Mouse (Mus musculus): Measurements from ENCODE around the gene Lrit2.

Lrit2 gene

GRCm38 (mm10) chr14:37067629-37068028 lies at the start of gene Lrit2:
Gene Lrit2 (plus strand): TSS chr14:37067929.
- DNase-seq (ENCODE audit: low read depth, low spot score) = no peak

- DNase-seq (ENCODE audit: low read depth, low spot score) = no peak
These were observed 40.3 kb upstream of the Lrit2 start for GRCm38 (mm10) chr14:37027248-37027933.

GRCm38 (mm10) chr14:37027951-37028350 lies 39.8 kb upstream of the Lrit2 start:
- DNase-seq (ENCODE audit: low read depth, low spot score) = no peak

- no peak for DNase-seq (ENCODE audit: low read depth, low spot score)
These were observed 39.2 kb upstream of the Lrit2 start for GRCm38 (mm10) chr14:37028555-37028954.

- DNase-seq (ENCODE audit: low read depth, low spot score) = no peak
These were observed 35.1 kb upstream of the Lrit2 start for GRCm38 (mm10) chr14:37032481-37033104.

GRCm38 (mm10) chr14:37033241-37033640 lies 34.5 kb upstream of the Lrit2 start:
- DNase-seq (ENCODE audit: low read depth, low spot score) = peak; percentile 29

GRCm38 (mm10) chr14:37034432-37034831 lies 33.3 kb upstream of the Lrit2 start:
- no peak for DNase-seq (ENCODE audit: low read depth, low spot score)

- no peak for DNase-seq (ENCODE audit: low read depth, low spot score)
These were observed 18.8 kb upstream of the Lrit2 start, which contains the start of gene Rgr for GRCm38 (mm10) chr14:37048914-37049410. Gene Rgr (minus strand): TSS chr14:37048964.

- DNase-seq (ENCODE audit: low read depth, low spot score) = no peak
These were observed 2.9 kb upstream of the Lrit2 start for GRCm38 (mm10) chr14:37064849-37065248.

- no peak for DNase-seq (ENCODE audit: low read depth, low spot score)
These were observed 1.1 kb upstream of the Lrit2 start for GRCm38 (mm10) chr14:37066636-37067035.

- DNase-seq (ENCODE audit: low read depth, low spot score) = peak; percentile 34
These were observed 787 bp downstream of the Lrit2 start for GRCm38 (mm10) chr14:37068516-37068915.

GRCm38 (mm10) chr14:37080724-37081123 lies 13.0 kb downstream of the Lrit2 start:
- DNase-seq (ENCODE audit: low read depth, low spot score) = no peak

GRCm38 (mm10) chr14:37083755-37084154 lies 16.0 kb downstream of the Lrit2 start:
- no peak for DNase-seq (ENCODE audit: low read depth, low spot score)

GRCm38 (mm10) chr14:37094436-37094835 lies 26.7 kb downstream of the Lrit2 start:
- DNase-seq (ENCODE audit: low read depth, low spot score) = no peak

- no peak for DNase-seq (ENCODE audit: low read depth, low spot score)
These were observed 27.8 kb downstream of the Lrit2 start for GRCm38 (mm10) chr14:37095556-37095955.

- peak; percentile 74 for DNase-seq (ENCODE audit: low read depth, low spot score)
These were observed 30.3 kb downstream of the Lrit2 start, which contains the start of gene Cdhr1 for GRCm38 (mm10) chr14:37097956-37098530. Gene Cdhr1 (minus strand): TSS chr14:37098347.

- no peak for DNase-seq (ENCODE audit: low read depth, low spot score)
These were observed 33.8 kb downstream of the Lrit2 start for GRCm38 (mm10) chr14:37101531-37101930.

- DNase-seq (ENCODE audit: low read depth, low spot score) = no peak
These were observed 34.8 kb downstream of the Lrit2 start for GRCm38 (mm10) chr14:37102484-37102883.

- DNase-seq (ENCODE audit: low read depth, low spot score) = no peak
These were observed 37.0 kb downstream of the Lrit2 start for GRCm38 (mm10) chr14:37104747-37105146.

- no peak for DNase-seq (ENCODE audit: low read depth, low spot score)
These were observed 38.1 kb downstream of the Lrit2 start for GRCm38 (mm10) chr14:37105846-37106245.

GRCm38 (mm10) chr14:37109460-37109859 lies 41.7 kb downstream of the Lrit2 start:
- DNase-seq (ENCODE audit: low read depth, low spot score) = no peak

- DNase-seq (ENCODE audit: low read depth, low spot score) = no peak
These were observed 42.2 kb downstream of the Lrit2 start for GRCm38 (mm10) chr14:37109975-37110374.

GRCm38 (mm10) chr14:37110456-37110855 lies 42.7 kb downstream of the Lrit2 start:
- DNase-seq (ENCODE audit: low read depth, low spot score) = no peak
